Mouse (Mus musculus): ENCODE measurements at regions not wholly inside any gene's neighbourhood (a gene's known extent, or its start where the extent isn't known, plus 50 kb on each side); places are given as distances from the start of the nearest gene placed in this dataset.

- TF ChIP-seq EP300 (IDR thresholded peaks at IDR 0.05; ENCODE audit: low read depth), result no peak
- no peak for TF ChIP-seq CTCF (IDR thresholded peaks at IDR 0.05; ENCODE audit: low read depth)
Measured at GRCm38 (mm10) chr9:74530748-74531147, 331.0 kb upstream of the Onecut1 start.

Measured in liver, postnatal 0 days (tissue).